Mouse (Mus musculus) megakaryocyte-erythroid progenitor cell, adult 5-6 weeks (primary cell): ENCODE measurements at regions not wholly inside any gene's neighbourhood (a gene's known extent, or its start where the extent isn't known, plus 50 kb on each side); places are given as distances from the start of the nearest gene placed in this dataset.

Experiments used
- ATAC-seq: replicated peaks from 2 replicates; pipeline ENCODE4 v1.8.0; 2016; ENCODE audit warnings: mild to moderate bottlenecking, inconsistent platforms; ENCODE audit not compliant: severe bottlenecking, poor library complexity, low FRiP score, low TSS enrichment

DNA sequence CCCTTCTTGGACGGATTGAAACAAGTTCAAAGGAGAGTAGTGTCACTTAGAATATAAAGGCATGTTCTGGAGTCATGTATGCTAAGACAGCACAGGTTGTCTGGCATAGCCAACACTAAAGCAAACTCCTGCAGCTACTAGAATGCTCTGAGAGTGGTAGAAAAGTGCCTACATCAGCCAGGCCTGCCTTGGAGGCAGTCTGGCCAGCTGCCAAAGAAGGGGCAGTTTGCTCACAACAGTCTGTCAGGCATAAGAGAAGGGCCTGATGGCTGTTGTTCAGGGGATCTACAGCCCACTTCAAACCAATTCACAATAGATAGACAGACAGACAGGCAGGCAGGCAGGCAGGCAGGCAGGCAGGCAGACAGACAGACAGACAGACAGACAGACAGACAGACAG, 136.5 kb upstream of the Dap start:
- no peak for ATAC-seq

DNA sequence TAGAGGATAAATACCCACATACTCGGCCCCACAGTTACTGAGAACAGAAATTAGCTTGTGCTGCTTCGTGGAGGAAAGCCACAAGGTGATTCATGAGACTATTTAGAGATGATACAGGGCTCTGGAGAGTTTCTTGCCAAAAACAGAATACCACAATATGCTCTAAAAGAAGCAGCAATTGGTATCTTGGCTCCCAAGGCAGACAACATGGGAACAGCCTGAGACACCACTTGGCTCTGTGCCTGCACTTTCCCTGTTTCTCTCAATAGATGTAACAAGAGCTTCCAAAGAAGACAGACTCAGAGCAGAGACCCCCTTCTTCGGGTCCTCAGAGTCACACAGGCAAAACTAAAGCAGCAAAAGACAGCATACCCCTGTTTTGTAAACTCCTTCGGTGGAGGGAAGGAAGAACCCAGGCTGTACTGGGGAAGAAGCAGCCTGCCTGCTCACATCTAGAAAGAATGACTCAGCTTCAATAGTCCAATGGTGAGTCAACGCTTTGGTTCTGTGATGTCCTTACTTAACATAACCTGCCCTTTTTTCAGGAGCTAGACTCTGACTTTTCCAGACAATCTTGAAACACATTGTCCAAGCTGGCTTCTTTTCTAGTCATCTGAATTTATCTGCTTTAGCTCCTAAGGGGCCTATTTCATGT, 132.1 kb upstream of the Dap start:
- no peak for ATAC-seq

DNA sequence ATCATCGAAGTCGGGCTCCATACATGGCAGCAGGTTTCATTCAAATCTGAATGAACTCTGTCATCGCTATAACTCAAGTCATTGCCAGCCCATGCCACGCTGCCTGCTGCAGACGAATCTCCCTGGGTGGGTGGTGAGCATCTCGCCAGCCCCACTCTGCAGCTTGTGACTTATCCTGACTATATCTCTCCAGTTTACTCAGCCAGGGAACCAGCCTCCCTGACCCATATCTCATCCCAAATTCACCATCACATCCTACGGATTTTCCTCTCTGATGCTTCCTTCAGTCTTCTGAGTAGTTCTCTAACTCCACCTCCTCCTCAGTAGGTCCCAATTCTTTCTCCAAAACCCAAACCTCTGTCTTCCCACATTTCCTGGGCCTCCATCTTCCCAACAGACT, 127.9 kb upstream of the Dap start:
- ATAC-seq = no peak

DNA sequence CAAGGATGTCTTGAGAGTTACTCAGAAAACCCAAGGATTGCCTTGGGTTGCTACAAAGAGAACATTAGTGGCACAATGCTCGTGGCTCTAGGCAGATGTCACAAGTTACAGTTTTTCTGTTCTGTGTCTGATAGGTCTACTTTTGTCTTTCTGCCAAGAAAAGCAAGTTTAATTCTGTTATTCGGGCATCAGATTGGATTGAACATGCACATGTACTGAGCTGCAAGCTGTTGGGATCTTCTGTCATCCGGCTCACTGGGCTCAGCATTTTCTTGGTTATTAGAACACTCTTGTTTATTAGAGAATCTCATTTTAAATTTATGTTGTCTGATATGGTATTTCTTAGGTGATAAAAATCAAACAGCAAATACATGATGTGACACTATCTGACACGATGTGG, 126.8 kb upstream of the Dap start:
- no peak for ATAC-seq

DNA sequence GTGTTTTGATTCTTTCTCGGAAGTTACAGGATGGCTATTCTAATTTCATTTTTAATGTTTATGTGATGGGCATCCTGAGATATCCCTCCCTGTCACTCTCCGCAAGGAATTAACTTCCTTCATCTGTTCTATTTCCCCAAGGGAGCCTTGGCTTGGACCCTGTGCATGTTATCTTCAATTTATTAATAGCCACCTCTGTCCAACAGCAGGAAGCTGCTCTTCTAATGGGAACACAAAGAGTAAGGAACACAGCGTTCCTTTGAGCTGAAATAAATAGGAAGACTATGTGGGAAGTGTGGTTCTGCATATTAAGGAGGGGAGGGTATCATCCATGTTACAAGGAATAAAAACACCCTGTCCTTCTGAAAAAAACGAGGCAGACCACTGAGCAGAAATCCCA, 119.4 kb upstream of the Dap start:
- ATAC-seq = no peak

DNA sequence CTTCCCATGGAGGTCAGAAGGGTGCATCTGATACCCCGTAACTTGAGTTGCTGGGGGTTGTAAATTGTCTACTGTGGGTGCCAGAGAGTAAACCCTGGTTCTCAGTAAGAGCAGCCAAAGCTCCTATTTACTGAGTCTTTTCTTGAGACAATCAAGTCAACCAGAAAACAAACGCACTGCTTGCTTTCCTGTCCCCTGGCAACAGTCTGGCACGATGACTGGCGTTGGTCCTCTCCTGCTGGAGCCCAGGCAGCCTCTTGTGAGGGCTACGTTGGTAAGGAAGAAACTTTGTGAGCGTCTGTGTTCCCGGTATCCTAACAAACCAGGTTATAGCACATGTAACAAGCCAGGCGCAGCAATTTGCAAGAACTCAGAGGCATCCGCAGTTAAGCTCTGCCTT, 117.2 kb upstream of the Dap start:
- no peak for ATAC-seq

DNA sequence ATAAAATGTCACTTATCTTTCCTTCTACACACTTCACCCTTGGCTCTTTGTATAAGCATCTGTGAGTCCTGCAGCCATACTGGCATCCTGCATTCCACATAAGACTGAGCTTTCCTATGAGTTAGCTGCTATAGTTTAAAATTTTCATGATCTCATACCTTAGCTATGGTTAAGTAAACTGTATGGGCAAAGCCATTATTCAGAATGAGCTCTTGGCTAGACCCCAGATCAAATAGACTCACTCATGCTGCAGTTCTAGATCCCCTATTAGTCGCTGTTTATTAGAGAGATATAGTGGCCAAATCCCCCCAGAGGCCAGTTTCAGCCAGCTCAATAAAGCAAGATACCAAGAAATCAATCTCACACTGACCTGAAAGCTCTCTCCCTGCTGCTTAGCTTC, 110.9 kb upstream of the Dap start:
- no peak for ATAC-seq

DNA sequence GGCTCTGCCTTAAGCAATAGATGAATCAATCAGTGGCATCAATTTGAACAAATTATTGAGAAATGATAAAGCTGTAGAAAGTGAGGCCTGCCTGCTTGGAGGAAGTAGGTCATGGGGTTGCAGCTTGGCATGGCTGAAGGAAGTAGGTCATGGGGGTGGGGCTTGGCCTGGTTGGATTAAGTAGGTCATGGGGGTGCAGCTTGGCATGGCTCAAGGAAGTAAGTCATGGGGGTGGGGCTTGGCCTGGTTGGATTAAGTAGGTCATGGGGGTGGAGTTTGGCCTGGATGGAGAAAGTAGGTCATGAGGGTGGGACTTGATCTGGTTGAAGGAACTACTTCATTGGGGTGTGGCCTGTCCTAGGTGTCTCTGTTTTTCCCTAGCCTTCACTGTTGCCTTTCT, 106.8 kb upstream of the Dap start:
- no peak for ATAC-seq

DNA sequence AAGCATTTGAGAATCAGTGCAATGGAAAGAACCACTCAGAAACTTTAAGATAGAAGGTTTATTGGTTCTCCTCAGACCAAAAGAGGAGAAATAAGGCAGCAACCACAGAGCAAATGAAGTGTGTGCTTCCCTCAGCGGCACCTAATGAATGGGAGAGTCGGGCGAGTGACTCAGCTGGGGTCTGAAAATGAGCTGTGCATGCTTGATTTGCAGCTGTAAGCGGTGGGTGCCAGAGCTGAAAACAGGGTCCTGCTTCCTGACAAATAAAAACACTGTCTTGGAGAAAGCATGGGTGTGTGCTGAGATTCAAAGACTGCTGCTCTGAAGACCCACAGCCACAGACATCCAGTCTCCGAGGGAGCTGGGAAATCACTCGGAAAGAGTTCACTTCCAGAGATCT, 104.0 kb upstream of the Dap start:
- no peak for ATAC-seq

DNA sequence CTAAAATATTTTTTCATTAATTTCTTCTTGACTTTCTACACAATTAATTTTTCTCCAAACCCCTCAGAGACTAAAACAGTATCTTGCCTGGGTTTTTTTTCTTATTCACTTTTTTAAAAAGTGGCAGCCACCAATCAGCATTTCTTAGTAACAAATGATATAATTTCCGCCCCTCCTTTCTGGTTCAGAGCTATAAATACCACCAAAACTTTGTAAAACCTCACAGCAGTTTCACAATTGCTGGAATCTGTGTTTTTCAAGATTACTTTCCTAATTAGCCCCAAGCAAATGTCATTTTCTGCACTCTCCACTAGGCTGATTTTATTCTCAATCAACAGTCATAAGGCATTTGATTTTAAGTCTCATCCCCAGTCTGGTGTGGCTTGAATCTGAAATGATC, 98.3 kb upstream of the Dap start:
- no peak for ATAC-seq

DNA sequence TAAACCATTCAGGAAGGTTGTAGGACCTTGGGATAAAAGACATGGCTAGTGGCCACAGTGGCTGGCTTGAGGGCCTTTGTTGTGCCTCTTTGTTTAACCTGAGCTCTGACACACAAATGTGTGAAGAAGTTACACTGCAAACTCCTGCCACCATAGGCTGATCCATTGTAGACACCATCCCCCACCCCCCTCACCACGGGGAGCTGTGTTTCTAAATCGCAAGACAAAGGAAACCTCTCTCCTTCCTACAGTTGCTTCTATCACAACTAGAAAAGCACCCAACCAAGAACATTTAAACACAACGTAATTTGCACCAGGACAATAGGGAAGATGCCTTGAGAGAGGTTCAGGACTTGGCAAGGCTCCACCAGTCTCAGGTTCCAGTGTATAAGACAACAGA, 97.1 kb upstream of the Dap start:
- ATAC-seq = no peak

DNA sequence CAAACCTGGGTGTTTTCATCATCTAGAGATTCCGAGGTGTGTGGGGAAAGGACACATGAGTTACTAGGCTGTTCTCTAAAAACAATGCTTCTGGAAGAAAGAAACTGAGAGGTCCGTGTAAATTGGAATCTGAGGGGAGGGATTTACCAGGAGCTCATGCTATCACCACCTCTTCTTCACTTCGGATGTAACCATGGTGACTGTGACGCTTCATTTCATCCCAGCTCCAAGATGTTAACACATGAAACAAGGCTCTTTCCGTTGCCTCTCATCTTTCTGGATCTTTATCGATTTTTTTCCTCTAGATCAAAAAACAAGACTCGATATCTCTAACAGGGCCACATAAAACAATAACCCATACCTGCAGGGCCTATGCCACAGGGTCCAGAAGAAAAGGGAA, 89.2 kb upstream of the Dap start:
- ATAC-seq = no peak

DNA sequence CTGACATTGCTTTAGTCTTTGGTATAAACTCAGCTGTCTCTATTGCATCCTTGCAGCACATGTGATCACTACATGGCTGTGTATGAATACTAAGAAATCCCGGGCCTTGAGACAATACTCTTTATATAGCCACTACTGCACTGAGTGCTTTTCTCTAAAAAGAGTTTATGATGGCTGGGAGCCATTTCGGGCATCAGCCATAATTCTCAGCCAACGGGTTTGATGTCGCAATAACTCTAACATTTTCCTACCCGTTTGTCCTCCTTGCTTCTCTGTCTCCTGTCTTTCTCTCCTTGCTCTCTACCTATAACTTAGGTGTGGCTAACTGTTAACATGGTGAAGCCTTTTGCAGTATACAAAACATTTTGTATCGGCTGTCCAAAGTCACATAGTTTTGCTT, 85.5 kb upstream of the Dap start:
- no peak for ATAC-seq

DNA sequence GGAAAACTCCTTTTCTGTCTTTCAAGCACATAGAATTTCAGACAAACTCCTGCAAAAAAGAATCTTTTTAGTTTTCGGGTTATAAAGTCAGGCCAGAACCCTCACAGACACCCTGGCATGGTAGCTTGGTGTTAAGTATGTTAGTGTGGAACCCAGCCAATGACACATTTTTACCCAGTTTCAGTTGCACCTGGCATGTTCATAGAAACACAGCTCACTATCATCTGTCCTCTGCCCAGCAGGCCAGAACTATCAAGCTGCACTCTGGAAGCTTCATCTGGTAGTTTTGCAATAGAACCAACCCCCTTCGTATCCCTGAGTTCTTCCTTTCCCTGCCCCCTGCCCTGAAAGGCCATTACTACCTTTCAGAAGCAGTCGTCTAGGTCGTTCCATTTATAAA, 82.4 kb upstream of the Dap start:
- ATAC-seq = no peak

DNA sequence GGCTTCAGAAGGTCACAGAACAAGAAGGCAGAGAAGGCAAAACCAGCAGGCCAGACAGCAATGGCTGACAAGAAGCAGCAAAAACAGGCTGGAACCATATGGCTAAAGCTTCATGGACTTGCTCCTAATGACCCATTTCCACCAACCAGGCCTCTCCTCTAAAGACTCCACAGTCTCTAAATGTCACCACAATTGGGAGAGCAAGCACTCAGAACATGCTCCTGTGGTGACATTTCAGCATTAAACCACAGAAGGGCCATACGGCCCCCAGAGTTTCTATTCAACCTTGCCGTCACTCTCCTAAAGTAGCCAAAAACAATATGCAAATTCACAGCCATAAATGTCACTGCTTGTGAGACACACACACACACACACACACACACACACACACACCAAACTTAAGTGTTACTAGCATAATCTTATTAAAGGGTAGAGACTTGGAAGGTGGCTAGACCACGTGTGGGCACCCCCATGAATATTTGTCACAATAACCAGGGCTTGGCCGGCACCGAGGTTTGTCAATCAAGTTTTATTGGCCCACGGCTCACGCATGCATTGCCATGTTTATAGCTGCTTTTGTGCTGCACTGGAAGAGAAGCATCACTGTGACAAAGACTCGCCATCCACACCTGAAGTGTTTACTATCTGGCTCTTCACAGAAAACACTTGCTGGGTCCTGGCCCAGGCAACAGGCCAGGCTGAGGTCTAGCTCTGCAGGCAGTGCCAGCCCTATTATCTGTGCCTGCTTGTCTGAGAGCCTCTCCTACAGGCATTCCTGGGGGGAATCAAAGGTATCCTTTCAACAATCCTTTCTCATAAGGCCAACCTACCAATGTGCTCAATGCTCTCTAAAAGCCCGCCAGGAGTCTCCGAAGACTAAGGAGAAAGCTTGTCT, 75.6 kb upstream of the Dap start:
- ATAC-seq = no peak

DNA sequence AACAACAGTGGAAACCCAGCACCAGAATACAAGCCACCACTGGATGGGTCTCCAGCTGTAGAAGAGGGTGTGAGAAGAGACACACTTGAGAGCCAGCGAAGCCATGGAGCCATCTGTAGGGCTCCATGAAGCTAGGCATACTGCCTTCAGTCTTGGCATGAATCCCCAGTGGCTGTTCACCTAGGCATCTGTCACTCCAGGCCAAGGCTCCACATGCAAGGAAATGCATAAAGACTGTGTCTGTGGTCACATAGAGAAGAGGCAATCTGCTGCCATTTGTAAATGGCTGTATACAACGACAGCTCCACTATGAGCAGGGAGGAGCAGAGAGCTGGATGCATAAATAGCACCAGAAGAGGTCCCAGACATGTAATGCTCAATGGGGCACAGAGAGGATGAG, 74.3 kb upstream of the Dap start:
- ATAC-seq = no peak

DNA sequence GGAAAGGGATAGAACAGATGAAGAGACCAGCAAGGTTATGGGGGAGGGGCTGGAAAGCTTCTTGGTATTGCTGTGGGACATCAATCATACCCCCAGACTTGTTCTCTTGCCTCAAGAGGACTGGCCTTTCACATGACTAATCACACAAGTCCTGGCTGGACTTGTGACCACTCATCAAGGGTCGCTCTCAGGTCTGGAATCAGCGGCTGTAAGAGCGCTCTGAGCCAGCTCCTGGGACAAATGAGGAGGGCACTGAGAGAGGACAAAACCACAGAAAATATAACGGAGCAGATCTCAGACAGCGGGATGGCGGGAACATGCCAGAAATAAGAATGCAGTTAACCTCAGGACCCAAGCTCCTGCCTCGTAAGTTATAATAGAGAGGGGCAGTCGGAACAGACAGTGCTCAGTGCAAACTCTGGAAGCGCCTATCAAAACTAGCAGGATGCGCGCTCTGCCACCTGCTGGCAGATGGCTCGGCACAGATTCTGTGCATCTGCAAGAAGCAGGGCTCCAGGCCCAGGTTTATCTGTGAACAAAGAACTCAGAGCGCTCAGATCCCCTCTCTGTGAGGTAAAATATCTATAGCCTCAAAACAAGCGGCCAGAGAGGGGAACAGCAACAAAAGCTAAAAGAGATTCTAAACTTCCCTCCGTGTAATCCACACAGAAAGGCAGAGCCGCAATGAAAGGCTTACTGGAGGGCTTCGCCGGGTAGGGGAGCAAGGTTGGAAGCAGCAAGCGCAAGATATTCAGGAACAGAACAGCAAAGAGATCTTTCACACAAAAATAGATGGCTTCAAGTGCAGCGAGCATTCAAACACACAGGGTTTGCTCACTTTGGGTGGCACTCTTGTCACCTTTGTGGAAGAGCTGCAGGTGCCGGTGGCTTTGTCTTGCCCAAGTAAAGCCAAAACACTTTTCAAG, 73.3 kb upstream of the Dap start:
- 0 out of 2 replicates have a peak, but pooled peaks have one; percentile 47 for ATAC-seq

DNA sequence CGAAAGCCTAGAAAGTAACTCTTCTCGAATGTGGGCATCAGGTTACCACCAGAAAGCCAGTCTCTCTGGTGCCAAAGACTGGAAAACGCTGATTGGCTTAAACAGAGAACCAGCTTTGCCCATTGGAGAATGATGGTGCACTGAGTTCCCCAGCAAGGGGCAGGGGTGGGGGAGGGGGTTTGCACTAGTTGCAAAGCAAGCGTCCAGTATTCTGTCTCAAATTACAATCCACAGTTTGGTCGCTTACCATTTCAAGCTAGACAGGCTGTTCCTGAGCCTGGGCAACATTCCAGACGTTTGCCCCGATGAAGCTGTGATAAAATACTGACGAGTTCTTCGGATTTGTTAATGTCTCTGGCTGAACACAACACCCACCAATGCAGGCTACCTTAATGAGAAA, 69.0 kb upstream of the Dap start:
- no peak for ATAC-seq

DNA sequence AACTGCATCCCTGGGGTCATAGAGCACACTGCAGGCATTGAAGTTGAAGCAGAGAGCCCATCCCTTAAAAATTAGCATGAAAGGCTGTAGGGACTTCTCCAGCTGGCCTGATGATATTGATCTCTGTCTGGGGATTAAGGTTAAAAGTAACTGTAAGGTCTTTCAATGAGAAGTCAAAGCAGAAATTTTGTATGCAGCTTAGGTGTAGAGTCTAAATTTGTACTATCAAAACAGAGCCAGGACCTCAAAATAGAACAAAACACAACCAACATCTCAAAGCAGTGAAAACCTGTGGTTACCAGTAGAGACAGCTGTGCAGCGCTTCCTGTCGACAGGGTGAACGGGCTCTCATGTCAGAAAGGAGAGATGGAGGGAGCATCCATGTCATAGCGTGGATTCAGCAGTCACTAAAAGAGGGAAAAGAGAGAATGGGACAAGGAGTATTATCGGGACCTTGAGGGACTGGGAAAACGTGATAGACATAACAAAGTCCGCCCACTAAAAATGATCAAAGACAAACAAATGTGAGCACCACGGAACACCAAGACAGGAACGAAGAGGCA, 57.5 kb upstream of the Dap start:
- ATAC-seq = no peak

DNA sequence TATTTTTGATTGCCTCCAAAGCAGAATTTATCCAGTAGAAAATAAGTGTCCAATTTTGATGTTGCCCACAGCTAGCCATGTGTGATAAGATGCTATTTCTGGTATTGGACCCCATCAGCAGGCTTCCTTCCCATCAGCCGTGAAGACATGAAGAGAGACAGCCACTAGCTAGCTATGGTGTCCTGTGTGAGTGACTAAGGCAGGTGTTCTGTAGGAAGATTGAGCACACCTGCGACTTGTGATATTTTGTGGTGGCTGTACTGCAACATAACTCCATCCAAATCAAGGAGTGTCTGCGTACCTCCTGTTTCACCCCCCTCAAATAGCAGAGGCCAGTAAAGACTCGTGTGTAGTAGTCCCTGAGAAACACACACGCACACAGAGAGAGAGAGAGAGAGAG, 56.6 kb upstream of the Dap start:
- no peak for ATAC-seq
